Mouse (Mus musculus): ENCODE measurements at regions not wholly inside any gene's neighbourhood (a gene's known extent, or its start where the extent isn't known, plus 50 kb on each side); places are given as distances from the start of the nearest gene placed in this dataset.

- DNase-seq (ENCODE audit: low spot score in 2 of 2): no peak
Measured at GRCm38 (mm10) chr3:156414431-156415427, 146.9 kb upstream of the Negr1 start.

DNA sequence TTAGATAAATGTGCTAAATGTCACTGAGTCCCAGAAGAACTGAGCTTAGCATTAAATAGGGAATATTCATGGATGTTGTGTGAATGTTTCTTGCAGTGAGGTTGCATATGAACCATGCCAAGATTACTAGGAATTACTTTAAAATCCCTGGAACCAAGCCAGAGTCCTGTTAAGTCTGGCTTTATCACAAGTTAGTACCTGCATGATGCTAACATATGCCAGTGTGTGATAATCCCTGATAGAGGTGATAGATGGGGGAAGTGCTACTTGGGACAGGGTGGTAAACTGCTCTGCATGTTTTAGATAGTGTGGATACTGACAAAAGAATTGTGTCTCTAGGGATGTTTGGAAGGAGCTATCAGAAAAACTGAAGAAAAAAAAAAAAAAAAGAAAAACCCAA is 143.5 kb upstream of the Negr1 start:
- DNase-seq (ENCODE audit: low spot score in 2 of 2): no peak

- DNase-seq (ENCODE audit: low spot score in 2 of 2): peak in 1 of 2 experiments; percentile 1
Measured at GRCm38 (mm10) chr3:156423100-156423499, 138.5 kb upstream of the Negr1 start.

DNA sequence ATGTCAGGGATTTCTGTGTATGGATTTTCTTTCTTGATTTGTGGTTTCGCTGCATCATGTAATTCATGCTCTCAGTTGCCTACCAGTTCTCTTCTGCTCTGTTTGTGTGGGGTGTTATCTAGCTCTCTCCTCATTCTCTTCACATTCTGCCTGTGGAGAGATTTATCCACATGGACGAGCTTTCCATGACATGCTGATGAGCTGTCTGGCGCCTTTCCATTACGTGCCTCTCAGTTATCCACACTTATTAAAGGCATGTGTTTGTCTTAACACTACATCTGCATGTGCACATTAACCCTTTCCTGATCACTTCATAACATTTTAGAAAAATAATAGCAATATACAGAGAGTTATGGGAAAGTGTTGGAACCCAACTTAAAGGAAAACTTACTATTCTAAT is 106.6 kb upstream of the Negr1 start:
- DNase-seq (ENCODE audit: low spot score in 2 of 2): no peak

- no peak for DNase-seq (ENCODE audit: low spot score in 2 of 2)
Measured at GRCm38 (mm10) chr3:156463299-156463698, 98.3 kb upstream of the Negr1 start.

DNA sequence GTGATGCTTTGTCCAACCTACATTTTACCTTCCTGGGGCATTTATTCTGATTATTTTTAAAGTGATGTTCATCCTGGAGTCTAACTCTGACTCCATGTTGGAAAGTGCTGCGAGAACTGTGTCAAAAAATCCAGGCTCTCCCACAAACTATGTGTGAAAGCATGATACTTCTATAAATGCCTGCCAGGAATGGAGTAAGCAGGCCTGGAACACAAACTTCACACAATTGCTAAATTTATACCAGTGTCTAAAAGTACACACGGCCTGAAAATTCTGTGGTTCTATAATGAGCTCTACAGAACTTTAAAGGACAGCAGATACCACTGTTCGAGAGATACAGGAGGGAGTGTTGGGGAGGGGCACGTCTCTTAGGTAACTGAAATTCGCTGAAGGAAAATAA is 96.0 kb upstream of the Negr1 start:
- DNase-seq (ENCODE audit: low spot score in 2 of 2): peak in 1 of 2 experiments; percentile 43

DNA sequence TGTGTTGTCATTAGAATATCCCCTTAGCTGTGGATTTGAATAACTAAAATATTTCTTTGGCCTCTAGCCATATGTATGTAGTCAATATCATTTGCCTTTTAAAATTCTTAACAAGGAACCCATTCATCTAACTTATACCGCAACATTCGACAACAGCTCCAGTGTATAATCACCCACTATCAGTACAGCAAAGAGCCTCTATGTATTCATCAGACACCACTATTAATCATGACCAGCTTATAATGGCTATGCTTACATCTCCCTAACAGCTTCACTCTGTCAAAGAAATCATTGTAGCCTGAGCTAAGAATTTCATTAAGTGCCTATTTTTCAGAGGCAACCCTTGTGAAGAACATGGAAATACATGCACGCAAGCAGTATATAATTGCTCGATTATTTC is 88.9 kb upstream of the Negr1 start:
- DNase-seq (ENCODE audit: low spot score in 2 of 2): no peak
